Mouse (Mus musculus) liver, postnatal 0 days (tissue): ENCODE data around the gene Dzip1.

Experiments
- CTCF ChIP-seq: sonication (generic); IDR thresholded peaks from 2 replicates; pipeline ENCODE4 v1.5.1; 2016; ENCODE audit warnings: antibody characterized with exemption, low read depth
- EP300 ChIP-seq: IDR thresholded peaks from 2 replicates; pipeline ENCODE4 v1.6.1; 2016; ENCODE audit warnings: antibody characterized with exemption, low read depth, mild to moderate bottlenecking

DNA sequence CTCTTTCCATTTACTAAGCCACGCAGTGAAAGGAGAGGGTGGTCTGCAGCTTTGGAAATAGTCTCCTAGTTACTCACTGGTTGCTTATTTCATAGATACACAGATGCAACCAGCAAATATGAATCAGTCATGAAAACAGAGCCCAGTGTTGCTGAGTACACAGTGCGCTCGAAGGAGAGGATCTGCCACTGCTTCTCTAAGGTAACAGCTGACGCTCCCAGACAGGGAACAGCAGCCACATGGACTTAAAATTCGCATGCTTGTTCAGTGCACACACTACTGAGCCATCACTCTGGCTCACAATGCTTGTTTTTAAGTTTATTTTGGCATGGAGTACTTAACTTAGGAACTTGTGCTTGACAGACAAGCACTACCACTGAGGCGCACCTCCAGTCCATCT, 47.0 kb upstream of the Dzip1 start:
- TF ChIP-seq EP300, result no peak
- TF ChIP-seq CTCF, result no peak
